Mouse (Mus musculus): ENCODE data around the gene Mrgprf. TPM values are rescaled to one million over a fixed set of nuclear protein-coding genes. Genes with fewer than 3 reads are reported as not detected.

Mrgprf gene
- polyA plus RNA-seq, 1 experiment from 2014 or later = 2.2 TPM

DNA sequence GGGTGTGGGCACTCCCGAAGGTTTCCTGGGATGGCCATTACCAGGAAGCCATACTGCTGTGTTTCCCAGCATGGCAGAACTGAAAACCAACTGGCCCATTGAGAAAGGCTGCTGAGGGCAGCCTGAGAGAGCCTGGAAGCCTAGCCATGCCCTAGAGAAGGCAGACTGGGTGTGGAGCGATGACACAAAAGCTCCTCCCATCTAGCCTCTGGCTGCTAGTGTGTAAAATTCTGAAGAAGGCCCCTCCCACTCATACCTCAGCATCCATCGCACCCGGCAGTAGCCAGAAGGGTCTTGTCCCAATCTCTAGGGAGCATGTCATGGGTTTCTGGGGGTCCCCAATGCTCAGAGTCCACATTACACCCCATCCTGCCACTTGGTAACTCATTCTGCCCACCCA lies 19.2 kb upstream of the Mrgprf start:
- no peak overlapping the region for H3K4me2 ChIP-seq (replicated peaks; ENCODE audit: low read depth, low read length)
- no peaks in the 10 kb centered on the region for H3K27me3 ChIP-seq (ENCODE audit: control insufficient read depth, insufficient read depth, low read length)
- peaks cover 20% of the 10 kb centered on the region for H3K4me1 ChIP-seq (ENCODE audit: control insufficient read depth, insufficient read depth, low read length)
- H3K36me3 ChIP-seq (ENCODE audit: control insufficient read depth, insufficient read depth, low read length) = peaks cover 35% of the 10 kb centered on the region
- 83% methylated on average over 4 of the region's 4 CpGs for WGBS
- no peak overlapping the region for H3K4me3 ChIP-seq (ENCODE audit: low read length)
- no peak overlapping the region for H3K9ac ChIP-seq (ENCODE audit: low read depth, low read length)
- no peaks in the 10 kb centered on the region for H3K9me3 ChIP-seq (ENCODE audit: control insufficient read depth, low read length)
- no peak for ATAC-seq (ENCODE audit: low FRiP score, low TSS enrichment)
- no peak overlapping the region for H3K27ac ChIP-seq (ENCODE audit: low read depth, low read length)

DNA sequence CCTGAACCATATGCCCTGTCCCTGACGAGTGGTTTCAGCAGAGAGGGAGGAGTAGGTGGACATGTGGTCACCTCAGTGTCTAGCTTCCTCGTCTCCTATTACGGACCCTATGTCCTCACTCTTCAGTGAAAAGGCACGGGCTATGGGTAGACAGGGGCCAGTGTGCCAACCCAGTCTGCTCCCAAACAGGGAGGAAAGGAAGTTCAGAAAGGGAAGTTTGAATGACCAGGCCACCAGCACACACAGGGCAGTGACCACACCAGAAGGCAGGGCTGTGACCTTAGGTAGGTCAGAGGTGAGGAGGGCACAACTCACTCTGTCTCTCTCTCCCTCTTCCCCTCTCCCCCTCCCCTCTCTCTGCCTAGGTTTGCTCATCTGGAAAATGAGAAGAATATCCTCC lies 17.6 kb upstream of the Mrgprf start:
- Histone ChIP-seq H3K27ac (ENCODE audit: low read depth, low read length) (no peak overlapping the region), H3K4me2 (replicated peaks; ENCODE audit: low read depth, low read length) (peak overlapping the region; percentile 74)
- no peak for ATAC-seq (ENCODE audit: low FRiP score, low TSS enrichment)

DNA sequence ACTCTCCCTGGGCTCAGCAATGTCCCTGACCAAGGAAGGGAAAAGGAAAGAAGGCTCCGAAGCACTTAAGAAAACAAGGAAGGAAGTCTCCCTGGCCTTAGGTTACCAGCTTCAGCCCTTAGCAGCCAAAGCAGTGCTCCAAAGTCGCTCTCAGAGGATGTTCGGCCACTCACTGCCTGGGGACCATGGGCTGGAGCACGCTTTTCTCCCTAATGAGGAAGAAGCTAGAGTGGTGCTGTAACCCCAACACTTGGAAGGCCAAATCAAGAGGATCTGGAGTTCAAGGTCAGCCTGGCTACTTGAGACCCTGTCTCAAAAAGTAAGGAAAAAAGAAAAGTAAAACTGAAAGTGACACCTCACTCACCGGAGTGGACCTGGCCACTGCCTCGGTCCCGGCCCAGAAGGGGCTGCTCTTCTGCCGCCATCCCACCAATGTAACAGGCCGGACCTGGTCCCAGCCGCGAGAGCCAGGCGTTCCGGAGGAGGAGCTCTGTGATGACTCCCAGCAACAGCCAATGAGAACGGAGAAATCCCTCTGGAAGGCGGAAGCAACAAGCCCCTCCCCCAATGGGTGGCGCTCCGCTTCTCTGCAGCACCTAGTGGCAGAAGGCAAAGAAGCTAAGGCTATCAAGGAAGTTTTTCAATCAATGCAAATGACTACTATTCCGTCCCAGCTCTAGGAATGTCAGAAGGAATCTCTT lies 17.0 kb upstream of the Mrgprf start, which contains the start of gene Tpcn2:
Gene Tpcn2 (minus strand): TSS at position 525 of the 701 bp plus-strand sequence.
- H3K27ac ChIP-seq (ENCODE audit: low read depth, low read length) = no peak within 1 kb of the TSS

More for the DNA sequence above, 17.6 kb upstream of the Mrgprf start:
- Histone ChIP-seq H3K36me3 (ENCODE audit: control insufficient read depth, insufficient read depth, low read length) (peaks cover 22% of the 10 kb centered on the region), H3K4me3 (ENCODE audit: low read length) (peak overlapping the region; percentile 50), H3K9ac (ENCODE audit: low read depth, low read length) (peak overlapping the region; percentile 65), H3K9me3 (ENCODE audit: control insufficient read depth, low read length) (no peaks in the 10 kb centered on the region), H3K4me1 (ENCODE audit: control insufficient read depth, insufficient read depth, low read length) (peaks cover 20% of the 10 kb centered on the region), H3K27me3 (ENCODE audit: control insufficient read depth, insufficient read depth, low read length) (no peaks in the 10 kb centered on the region)
- WGBS = 18% methylated on average over 4 of the region's 4 CpGs

DNA sequence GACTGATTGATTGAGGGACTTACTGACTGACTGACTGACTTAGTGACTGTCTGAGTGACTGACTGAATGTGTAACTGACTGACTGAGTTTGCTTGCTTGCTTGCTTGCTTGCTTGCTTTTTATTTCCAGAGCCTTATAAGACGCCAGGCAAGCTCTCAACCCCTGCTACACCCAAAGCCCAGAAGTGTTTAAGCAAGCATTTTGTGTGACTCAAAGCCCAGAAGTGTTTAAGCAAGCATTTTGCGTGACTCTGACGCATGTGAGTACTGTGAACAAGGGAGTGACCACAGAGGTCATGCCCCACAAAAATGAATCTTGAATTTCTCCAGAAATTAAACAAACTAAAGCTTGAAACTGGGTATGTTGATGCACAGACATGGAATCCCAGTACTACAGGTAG lies 16.3 kb upstream of the Mrgprf start:
- H3K36me3 ChIP-seq (ENCODE audit: control insufficient read depth, insufficient read depth, low read length) = peaks cover 11% of the 10 kb centered on the region; the same call in 1 of the 2 replicates
- no peak overlapping the region for H3K9ac ChIP-seq (ENCODE audit: low read depth, low read length)
- no peaks in the 10 kb centered on the region for H3K27me3 ChIP-seq (ENCODE audit: control insufficient read depth, insufficient read depth, low read length)
- peak overlapping the region; percentile 50; the same call in 1 of the 2 replicates for H3K4me3 ChIP-seq (ENCODE audit: low read length)
- WGBS = 54% methylated on average over 3 of the region's 3 CpGs
- H3K9me3 ChIP-seq (ENCODE audit: control insufficient read depth, low read length) = no peaks in the 10 kb centered on the region
- no peak overlapping the region for H3K27ac ChIP-seq (ENCODE audit: low read depth, low read length)
- ATAC-seq (ENCODE audit: low FRiP score, low TSS enrichment) = no peak
- H3K4me1 ChIP-seq (ENCODE audit: control insufficient read depth, insufficient read depth, low read length) = peaks cover 20% of the 10 kb centered on the region
- H3K4me2 ChIP-seq (replicated peaks; ENCODE audit: low read depth, low read length) = peak overlapping the region; percentile 21; the same call in 1 of the 2 replicates

More for the DNA sequence above, 17.0 kb upstream of the Mrgprf start, which contains the start of gene Tpcn2:
- Histone ChIP-seq H3K4me3 (ENCODE audit: low read length) (peak within 1 kb of the TSS; percentile 50), H3K36me3 (ENCODE audit: control insufficient read depth, insufficient read depth, low read length) (peaks cover 16% of the 10 kb centered on the region), H3K9ac (ENCODE audit: low read depth, low read length) (peak within 1 kb of the TSS; percentile 65), H3K4me2 (replicated peaks; ENCODE audit: low read depth, low read length) (peak within 1 kb of the TSS; percentile 74), H3K4me1 (ENCODE audit: control insufficient read depth, insufficient read depth, low read length) (peaks cover 20% of the 10 kb centered on the region), H3K27me3 (ENCODE audit: control insufficient read depth, insufficient read depth, low read length) (no peaks in the 10 kb centered on the region), H3K9me3 (ENCODE audit: control insufficient read depth, low read length) (no peaks in the 10 kb centered on the region)
- 3% methylated on average over 18 of the region's 18 CpGs for WGBS
- peak; percentile 94 for ATAC-seq (ENCODE audit: low FRiP score, low TSS enrichment)

DNA sequence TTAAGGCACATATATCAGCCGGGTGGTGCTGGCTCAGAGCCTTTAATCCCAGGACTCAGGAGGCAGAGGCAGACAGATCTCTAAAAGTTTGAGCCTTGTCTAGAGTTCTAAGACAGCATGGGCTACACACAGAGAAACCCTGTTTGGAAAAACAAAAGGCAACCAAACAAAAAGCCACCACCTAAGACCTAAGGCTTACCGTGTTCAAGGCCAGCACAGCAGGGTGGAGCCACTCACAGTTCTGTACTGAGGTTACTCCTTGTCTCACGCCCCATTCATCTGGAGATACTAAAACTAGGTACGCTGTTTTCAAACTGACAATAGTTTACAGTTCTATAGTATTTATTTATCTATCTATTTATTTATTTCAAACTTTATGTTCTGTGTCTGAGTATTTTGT lies 15.2 kb upstream of the Mrgprf start:
- Histone ChIP-seq H3K36me3 (ENCODE audit: control insufficient read depth, insufficient read depth, low read length) (no peaks in the 10 kb centered on the region), H3K27me3 (ENCODE audit: control insufficient read depth, insufficient read depth, low read length) (no peaks in the 10 kb centered on the region), H3K9me3 (ENCODE audit: control insufficient read depth, low read length) (no peaks in the 10 kb centered on the region), H3K27ac (ENCODE audit: low read depth, low read length) (no peak overlapping the region), H3K4me3 (ENCODE audit: low read length) (no peak overlapping the region), H3K4me1 (ENCODE audit: control insufficient read depth, insufficient read depth, low read length) (peaks cover 20% of the 10 kb centered on the region), H3K9ac (ENCODE audit: low read depth, low read length) (no peak overlapping the region), H3K4me2 (replicated peaks; ENCODE audit: low read depth, low read length) (no peak overlapping the region)
- ATAC-seq (ENCODE audit: low FRiP score, low TSS enrichment) = no peak
- 88% methylated on average over 4 of the region's 4 CpGs for WGBS

DNA sequence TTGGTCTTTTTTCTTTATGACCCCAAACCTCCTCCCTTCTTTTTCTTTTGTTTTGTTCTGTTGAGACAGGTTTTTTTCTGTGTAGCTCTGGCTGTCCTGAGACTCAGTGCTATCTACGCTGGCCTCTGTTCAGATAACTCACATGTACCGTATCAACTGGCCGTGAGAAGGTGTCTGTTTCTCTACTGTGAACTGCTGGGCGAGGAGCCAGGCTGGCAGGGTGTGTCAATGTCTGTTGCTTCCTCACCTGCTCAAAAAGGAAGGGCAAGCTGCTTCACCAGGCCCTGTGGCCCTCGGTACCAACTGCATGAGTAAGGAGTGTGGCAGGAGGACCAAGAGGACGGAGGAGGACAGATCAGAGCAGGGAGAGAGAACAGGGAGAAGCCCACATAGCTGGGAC lies 13.2 kb upstream of the Mrgprf start:
- no peak for ATAC-seq (ENCODE audit: low FRiP score, low TSS enrichment)
- Histone ChIP-seq H3K27me3 (ENCODE audit: control insufficient read depth, insufficient read depth, low read length) (no peaks in the 10 kb centered on the region), H3K4me3 (ENCODE audit: low read length) (no peak overlapping the region), H3K9ac (ENCODE audit: low read depth, low read length) (no peak overlapping the region), H3K4me1 (ENCODE audit: control insufficient read depth, insufficient read depth, low read length) (peaks cover 10% of the 10 kb centered on the region), H3K4me2 (replicated peaks; ENCODE audit: low read depth, low read length) (no peak overlapping the region), H3K27ac (ENCODE audit: low read depth, low read length) (no peak overlapping the region), H3K9me3 (ENCODE audit: control insufficient read depth, low read length) (no peaks in the 10 kb centered on the region), H3K36me3 (ENCODE audit: control insufficient read depth, insufficient read depth, low read length) (no peaks in the 10 kb centered on the region)
- 80% methylated on average over 6 of the region's 6 CpGs for WGBS

DNA sequence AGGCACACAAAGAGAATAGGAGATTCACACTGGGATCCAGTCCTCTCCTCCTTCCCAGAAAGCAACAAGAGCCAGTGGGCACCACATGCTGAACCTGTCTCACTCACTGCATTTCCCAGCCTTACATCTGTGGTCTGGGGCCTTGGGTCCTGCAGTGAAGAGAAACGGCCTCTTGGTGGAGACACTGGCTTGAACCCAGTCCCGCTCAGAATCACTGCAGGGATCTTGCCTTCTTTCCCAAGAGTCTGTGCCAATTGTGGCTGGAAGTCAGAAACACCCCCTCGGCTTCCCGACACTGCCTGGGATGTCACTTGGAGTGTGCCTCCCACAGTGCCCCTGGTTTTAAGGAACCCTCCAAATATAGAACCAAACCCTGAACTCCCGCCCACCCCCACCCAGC lies 11.3 kb upstream of the Mrgprf start:
- no peaks in the 10 kb centered on the region for H3K4me1 ChIP-seq (ENCODE audit: control insufficient read depth, insufficient read depth, low read length)
- 0 out of 2 replicates have a peak overlapping the region, but pooled peaks have one; percentile 23 for H3K9ac ChIP-seq (ENCODE audit: low read depth, low read length)
- 24% methylated on average over 5 of the region's 5 CpGs for WGBS
- H3K36me3 ChIP-seq (ENCODE audit: control insufficient read depth, insufficient read depth, low read length) = no peaks in the 10 kb centered on the region
- H3K27me3 ChIP-seq (ENCODE audit: control insufficient read depth, insufficient read depth, low read length) = no peaks in the 10 kb centered on the region
- H3K27ac ChIP-seq (ENCODE audit: low read depth, low read length) = no peak overlapping the region
- ATAC-seq (ENCODE audit: low FRiP score, low TSS enrichment) = peak; percentile 60; the same call in 1 of the 2 replicates
- H3K4me3 ChIP-seq (ENCODE audit: low read length) = no peak overlapping the region
- H3K4me2 ChIP-seq (replicated peaks; ENCODE audit: low read depth, low read length) = no peak overlapping the region
- no peaks in the 10 kb centered on the region for H3K9me3 ChIP-seq (ENCODE audit: control insufficient read depth, low read length)

DNA sequence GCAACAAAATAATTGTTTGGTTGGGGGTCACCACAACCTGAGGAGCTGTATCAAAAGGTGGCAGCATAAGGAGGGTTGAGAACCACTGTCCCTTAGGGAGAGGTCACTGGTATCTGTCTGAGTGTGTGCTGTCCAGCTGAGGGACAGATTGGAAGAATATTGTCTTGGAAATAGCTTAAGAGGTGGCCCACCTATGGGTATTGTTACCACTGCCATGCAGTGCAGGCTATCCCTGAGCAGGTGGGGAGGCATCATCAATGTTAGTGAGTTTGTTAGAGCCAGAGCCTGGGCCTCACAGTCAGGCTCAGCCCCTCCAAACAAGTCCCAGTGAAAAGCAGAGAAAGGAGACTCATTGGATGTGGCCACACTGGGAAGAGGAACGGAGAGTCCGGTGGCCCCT lies 8.8 kb upstream of the Mrgprf start:
- Histone ChIP-seq H3K4me2 (replicated peaks; ENCODE audit: low read depth, low read length) (no peak overlapping the region), H3K4me1 (ENCODE audit: control insufficient read depth, insufficient read depth, low read length) (no peaks in the 10 kb centered on the region), H3K27me3 (ENCODE audit: control insufficient read depth, insufficient read depth, low read length) (no peaks in the 10 kb centered on the region), H3K9me3 (ENCODE audit: control insufficient read depth, low read length) (no peaks in the 10 kb centered on the region), H3K9ac (ENCODE audit: low read depth, low read length) (no peak overlapping the region), H3K27ac (ENCODE audit: low read depth, low read length) (no peak overlapping the region), H3K4me3 (ENCODE audit: low read length) (no peak overlapping the region), H3K36me3 (ENCODE audit: control insufficient read depth, insufficient read depth, low read length) (no peaks in the 10 kb centered on the region)
- 97% methylated on average over 2 of the region's 2 CpGs for WGBS
- no peak for ATAC-seq (ENCODE audit: low FRiP score, low TSS enrichment)

DNA sequence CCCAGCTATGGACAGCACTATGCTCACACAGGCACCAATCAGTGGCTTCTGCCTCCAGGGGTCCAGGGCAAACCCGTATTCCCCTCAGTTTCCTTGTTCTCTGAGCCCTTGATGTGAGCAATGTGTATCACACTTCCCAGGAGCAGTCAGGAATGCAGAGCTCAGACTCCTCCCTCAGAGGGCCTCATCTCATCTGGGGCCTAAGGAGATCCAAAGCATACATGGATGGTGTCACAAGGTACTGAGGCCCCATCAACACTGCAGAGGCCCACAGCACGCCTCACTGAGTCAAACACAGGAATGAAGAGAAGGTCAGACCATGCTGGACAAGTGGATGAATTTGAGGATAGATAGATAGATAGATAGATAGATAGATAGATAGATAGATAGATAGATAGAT lies 7.9 kb upstream of the Mrgprf start:
- H3K9me3 ChIP-seq (ENCODE audit: control insufficient read depth, low read length) = no peaks in the 10 kb centered on the region
- H3K4me1 ChIP-seq (ENCODE audit: control insufficient read depth, insufficient read depth, low read length) = no peaks in the 10 kb centered on the region
- H3K4me3 ChIP-seq (ENCODE audit: low read length) = no peak overlapping the region
- no peak overlapping the region for H3K9ac ChIP-seq (ENCODE audit: low read depth, low read length)
- H3K27ac ChIP-seq (ENCODE audit: low read depth, low read length) = no peak overlapping the region
- ATAC-seq (ENCODE audit: low FRiP score, low TSS enrichment) = no peak
- WGBS = 55% methylated on average over 2 of the region's 2 CpGs
- no peaks in the 10 kb centered on the region for H3K27me3 ChIP-seq (ENCODE audit: control insufficient read depth, insufficient read depth, low read length)
- no peaks in the 10 kb centered on the region for H3K36me3 ChIP-seq (ENCODE audit: control insufficient read depth, insufficient read depth, low read length)
- H3K4me2 ChIP-seq (replicated peaks; ENCODE audit: low read depth, low read length) = no peak overlapping the region

All from kidney, embryonic 14.5 days (tissue).